Mouse (Mus musculus) testis, adult 2 months (tissue): ENCODE results near the gene Cpsf4l.

ENCODE experiments used
- CTCF ChIP-seq: fragments of 200-500 bp; IDR thresholded peaks from 2 replicates; pipeline ENCODE4 v1.5.1; 2012; ENCODE audit warnings: low read depth, mild to moderate bottlenecking, inconsistent platforms, low read length, moderate library complexity; ENCODE audit not compliant: control insufficient read depth, insufficient read depth, insufficient replicate concordance
- POLR2A ChIP-seq: fragments of 200-500 bp; IDR thresholded peaks from 2 replicates; pipeline ENCODE4 v1.6.1; 2012; ENCODE audit warnings: low read depth, mild to moderate bottlenecking, inconsistent platforms, low read length, moderate library complexity; ENCODE audit not compliant: control insufficient read depth

- no peak for TF ChIP-seq POLR2A
- no peak for TF ChIP-seq CTCF
Measured at GRCm38 (mm10) chr11:113735151-113735550, 25.3 kb upstream of the Cpsf4l start.
